Mouse (Mus musculus) c-Kit-negative CD71-positive TER-119-positive erythroid progenitor cells, embryonic 14.5 days (primary cell): ENCODE results near the gene Rgs6.

Experiments
- DNase-seq: peaks from one replicate; pipeline ENCODE4 v3.0.0-alpha.2; 2013; ENCODE audit warnings: low read depth, low spot score

Gene Rgs6

GRCm38 (mm10) chr12:82854902-82855301 is 266.8 kb downstream of the Rgs6 start:
- DNase-seq = no peak

DNA sequence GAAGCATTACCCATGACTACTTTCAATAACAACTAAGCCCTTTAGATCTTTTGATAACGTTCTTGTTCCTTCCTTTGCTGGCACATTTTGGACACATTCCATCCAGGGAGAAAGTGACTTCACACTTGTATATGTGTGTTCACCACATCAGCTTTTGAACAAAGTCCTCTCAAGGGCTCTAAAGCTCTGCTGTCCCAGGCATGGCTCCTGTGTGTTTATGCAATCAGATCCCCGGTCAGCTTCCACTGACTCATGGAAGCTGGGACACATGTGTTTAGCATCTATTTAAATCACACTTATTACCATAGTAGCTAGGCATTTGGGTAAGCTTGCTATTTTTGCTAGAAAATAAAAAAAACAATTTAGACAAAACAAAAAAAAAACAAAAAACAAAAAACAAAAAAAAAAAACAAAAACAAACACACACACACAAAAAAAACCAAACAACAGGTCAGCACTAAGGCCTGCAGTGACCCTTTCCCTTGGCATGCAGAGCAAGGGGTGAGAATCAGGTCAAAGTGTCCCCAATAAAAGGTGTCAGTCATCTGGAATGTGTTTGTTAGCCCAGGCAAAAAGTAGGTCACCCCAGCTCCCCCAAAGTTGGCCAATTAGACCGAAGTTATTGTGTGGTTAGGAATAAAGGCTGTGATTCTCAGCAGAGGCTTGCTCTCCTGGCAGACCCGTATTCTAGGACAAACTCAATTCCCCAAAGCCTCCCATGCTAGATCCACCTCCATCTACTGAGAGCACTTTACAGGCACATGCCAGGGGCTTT is 267.4 kb downstream of the Rgs6 start:
- DNase-seq = no peak

- DNase-seq = no peak
These were observed 277.6 kb downstream of the Rgs6 start for GRCm38 (mm10) chr12:82865686-82866085.

DNA sequence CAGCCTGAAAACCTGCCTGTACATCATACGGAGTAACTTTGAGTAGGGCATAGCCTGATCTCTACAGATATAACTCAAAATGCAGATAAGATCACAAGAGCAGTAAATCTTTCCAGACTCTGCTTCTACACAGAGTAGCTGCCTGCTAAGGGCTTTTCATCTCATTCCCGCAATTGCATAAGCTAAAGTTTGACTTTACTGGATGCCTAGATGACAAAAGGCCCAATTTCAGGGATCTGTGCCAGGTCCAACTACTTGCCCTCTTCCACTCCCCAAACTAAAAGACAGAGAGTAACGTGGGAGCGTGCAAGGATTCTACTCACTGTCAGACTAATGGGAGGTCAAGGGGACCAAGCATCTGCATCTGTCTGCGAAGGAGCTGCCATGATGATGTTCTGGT is 292.6 kb downstream of the Rgs6 start:
- no peak for DNase-seq

DNA sequence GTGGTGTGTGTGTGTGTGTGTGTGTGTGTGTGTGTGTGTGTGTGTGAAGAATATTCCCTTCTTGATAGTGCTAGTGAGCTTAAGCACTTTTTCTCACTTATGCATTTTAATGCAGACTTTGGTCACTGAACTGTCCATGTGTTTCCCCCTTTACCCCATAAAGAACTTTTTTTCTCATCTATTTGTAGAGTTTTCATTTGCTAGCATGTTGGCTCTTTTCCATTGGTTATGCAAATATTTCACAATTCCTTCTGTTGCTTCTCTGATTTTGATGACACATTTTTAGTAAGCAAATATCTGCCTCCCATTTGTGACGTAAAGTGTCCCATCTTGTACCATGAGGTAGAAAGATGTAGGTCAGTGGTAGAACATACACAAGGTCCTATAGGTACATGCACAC is 295.0 kb downstream of the Rgs6 start:
- no peak for DNase-seq

GRCm38 (mm10) chr12:82894971-82895838 is 307.1 kb downstream of the Rgs6 start:
- DNase-seq = no peak

DNA sequence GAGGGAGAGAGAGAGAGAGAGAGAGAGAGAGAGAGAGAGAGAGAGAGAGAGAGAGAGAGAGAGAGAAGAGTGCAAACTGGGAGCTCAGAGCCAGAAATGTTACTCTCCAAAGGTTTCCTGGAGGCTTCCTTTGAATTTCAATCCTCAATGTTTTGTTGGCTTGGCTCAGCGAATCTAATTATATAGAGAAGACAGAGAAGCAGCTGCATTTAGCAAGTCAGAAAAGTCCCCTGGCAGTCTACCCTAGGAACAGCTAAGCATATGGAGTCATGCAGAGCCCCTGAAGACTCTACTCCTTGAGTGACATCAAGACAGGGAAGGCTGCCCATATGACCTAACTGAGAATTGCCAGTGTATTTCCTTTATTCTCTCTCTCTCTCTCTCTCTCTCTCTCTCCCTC is 317.7 kb downstream of the Rgs6 start:
- no peak for DNase-seq

DNA sequence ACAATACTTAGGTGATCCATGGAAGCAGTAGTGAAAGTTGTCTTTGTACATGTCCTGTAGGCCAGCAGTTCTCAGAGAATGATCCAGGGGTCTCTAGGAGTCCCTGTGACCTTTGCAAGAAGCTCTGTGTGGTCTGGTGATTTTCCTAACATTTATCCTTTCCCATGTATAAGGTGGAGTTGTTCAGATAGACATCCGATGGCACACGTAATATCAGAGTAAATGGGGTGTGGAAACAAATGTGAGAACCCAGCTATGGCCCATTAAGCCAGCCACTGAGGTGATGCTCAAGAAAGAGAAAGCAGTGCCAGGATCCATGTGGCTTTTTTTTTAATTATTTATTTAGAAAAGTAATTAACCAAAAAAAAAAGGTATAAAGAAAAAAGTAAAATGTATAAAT is 322.8 kb downstream of the Rgs6 start:
- no peak for DNase-seq

GRCm38 (mm10) chr12:82914127-82914526 is 326.0 kb downstream of the Rgs6 start:
- DNase-seq = no peak

DNA sequence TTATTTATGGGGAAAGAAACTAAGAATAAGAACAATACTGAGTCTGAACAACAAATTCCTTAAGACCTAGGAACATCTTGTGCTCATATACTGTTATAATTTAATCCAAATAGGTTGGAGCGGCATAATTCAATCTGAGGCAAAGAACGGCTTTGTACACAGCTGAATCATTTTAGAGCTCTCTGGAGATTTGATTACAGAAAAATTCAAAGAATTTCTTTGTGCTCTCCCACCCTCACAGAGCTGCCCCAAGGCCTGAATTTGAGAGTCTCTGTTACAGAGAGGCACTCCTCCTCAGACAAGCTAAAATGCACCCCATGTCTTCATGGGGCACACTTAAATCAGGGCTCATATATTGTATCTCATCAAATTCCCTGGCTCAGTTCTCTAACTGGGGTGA is 332.1 kb downstream of the Rgs6 start:
- no peak for DNase-seq

DNA sequence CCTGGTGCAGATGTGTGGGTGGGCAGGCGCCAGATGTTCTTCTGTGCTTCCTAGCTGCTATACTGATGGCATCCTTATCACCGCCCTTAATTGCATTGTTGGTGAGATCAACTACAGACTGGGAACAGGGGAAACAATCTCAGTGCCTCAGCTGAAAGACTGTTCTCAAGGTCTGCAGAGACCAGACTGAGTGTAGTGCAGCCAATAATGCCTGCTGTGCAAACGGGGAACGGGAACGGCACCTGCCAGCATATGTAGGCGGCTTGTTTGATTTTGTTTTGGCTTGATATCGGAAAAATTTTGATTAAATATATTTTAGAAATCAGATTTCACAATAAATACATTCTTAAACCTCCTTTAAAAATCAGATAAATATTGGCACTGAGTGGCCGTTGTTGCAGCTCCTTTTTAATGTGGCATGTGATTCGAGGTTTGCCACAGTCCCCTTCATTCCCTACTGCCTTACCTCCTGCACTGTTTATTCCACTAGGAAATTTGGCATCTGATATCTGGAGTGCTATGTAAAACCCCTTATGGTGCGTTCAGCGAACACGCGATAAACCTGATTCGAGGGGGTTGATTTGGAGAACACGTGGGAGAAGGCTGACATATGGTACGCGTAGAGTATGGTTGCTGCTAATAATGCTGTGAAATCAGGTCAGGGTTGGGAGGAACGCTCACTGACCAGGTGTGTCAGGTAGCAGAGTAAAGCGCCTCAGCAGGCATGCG is 333.4 kb downstream of the Rgs6 start:
- no peak for DNase-seq

- no peak for DNase-seq
These were observed 334.9 kb downstream of the Rgs6 start for GRCm38 (mm10) chr12:82922856-82923506.

DNA sequence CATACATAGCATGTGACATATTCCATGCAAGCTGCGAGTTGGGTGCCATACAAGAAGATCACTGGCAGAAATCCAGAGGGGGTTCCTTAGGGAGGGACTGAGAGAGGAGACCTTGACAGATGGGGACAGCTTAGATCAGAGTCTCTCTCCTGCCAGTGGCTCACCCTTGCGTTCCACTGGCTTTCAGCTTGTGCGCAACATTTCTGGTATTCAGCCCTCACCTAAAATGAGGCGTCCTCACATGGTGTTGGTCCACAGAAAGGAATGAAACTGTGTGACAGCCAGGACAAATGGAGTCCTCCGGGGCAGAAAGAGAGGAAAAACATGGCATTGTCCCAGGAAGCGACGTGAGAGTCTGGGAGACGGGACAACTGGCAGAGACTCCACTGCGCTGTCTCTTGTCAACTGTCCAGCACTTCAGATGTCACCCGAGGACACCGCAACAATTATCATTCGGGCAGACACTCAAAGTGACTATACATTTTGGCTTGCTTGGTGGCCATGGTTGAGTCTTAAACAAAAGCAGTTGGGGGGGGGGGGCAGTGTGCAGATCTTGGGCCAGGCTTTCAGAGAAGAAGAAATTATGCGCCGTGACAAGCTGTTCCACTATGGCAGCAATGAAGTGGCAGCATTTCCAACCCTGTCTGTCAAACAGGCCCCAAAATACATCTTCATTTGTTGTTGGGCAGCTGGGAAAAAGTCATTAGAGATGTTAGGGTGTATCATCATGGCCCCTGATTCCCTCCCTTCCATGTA is 344.8 kb downstream of the Rgs6 start:
- DNase-seq = no peak

- no peak for DNase-seq
These were observed 347.1 kb downstream of the Rgs6 start for GRCm38 (mm10) chr12:82935121-82935762.

- DNase-seq = no peak
These were observed 347.7 kb downstream of the Rgs6 start for GRCm38 (mm10) chr12:82935767-82936166.

- DNase-seq = no peak
These were observed 352.4 kb downstream of the Rgs6 start for GRCm38 (mm10) chr12:82940461-82940860.

DNA sequence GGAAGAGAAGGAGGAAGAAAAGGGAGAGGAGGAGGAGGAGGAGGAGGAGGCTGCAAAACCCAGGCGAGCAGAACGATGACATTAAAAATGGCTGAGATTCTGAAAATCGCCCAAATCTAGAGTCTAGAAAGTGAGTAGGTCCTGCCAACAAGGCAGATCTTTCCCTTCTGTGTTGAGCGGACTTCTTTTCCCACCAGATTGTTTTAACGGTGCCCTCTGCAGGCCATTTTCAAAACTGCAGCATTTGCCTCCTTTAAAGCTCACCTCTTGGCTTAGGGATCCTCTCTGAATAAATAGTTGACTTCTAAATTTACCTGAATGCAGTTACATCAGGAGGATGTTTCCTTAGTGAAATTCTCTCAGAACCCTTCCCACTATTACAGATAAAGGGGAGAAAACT is 358.4 kb downstream of the Rgs6 start:
- peak; percentile 5 for DNase-seq

DNA sequence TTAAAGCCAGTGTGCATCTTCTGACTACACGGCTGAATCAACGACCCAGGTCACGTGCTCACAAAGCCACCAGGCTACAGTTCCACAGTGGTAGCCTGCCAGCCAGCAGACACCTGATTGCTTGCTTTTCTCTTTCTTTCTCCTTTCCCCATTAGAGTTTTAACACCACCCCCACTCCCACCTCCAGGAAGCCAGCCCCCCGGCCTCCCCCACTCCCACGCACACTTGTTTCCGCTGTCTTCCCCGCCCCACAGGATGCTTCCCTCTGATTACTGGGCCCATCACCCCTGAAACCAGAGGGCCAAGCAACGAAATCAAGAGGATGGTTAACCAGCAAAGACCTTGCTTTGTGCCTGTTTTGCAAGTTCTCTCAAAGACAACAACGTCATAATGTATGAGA is 373.0 kb downstream of the Rgs6 start:
- DNase-seq = no peak

DNA sequence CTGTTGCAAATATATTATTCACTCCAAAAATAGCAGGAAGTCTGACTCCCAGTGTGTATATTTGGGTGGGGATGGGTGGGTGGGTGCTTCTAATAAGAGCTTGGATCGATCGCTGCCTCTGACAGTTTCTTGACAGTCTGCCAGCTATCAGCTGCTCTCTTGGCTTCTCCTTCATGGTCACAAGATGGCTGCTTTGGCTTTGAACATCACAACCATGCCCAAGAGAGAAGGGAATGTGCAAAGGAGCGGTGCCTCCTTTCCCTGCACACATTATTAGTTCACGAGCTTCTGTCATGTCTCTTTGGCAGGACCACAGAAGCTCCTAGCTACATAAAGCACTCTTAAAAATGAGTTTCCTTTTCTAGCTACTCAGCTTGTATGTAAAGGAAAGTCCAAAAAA is 373.8 kb downstream of the Rgs6 start:
- DNase-seq = no peak

- no peak for DNase-seq
These were observed 382.5 kb downstream of the Rgs6 start for GRCm38 (mm10) chr12:82970521-82971105.
